16 mouse cellular contexts compared by ENCODE assay signal in genomic region chr19:56653292-56653691, GRCm38 (mm10).
DNase-seq lines count a peak whose midpoint lies in the region; ATAC-seq lines count a peak whose summit lies in the region.
"Had no signal": no experiment of that assay in that cellular context is flagged by ENCODE, and none has a peak within 500 bp of the region (broad histone marks: within the 10 kb centered on the region; RNA-seq: fewer than 3 reads in every experiment).

No protein-coding gene starts in this region.

- no peak overlapping the region for H3K27ac ChIP-seq in heart, embryonic 13.5 days (replicated peaks)
- H3K27ac ChIP-seq in limb, embryonic 12.5 days = no peak overlapping the region
- H3K27ac ChIP-seq in limb, embryonic 10.5 days = no peak overlapping the region
- no peak overlapping the region for H3K27ac ChIP-seq in midbrain, embryonic 11.5 days (ENCODE audit: low read depth, low read length)
- H3K27ac ChIP-seq in midbrain, embryonic 15.5 days = no peak overlapping the region
- H3K27ac ChIP-seq: neural tube, embryonic 12.5 days had no signal

- H3K4me1 ChIP-seq in heart, embryonic 13.5 days = peaks cover 21% of the 10 kb centered on the region
- H3K4me1 ChIP-seq in limb, embryonic 12.5 days (replicated peaks) = peaks cover 19% of the 10 kb centered on the region
- peaks cover 22% of the 10 kb centered on the region for H3K4me1 ChIP-seq in limb, embryonic 10.5 days
- peaks cover 13% of the 10 kb centered on the region for H3K4me1 ChIP-seq in midbrain, embryonic 11.5 days (ENCODE audit: control insufficient read depth, insufficient read depth, low read length)
- peaks cover 11% of the 10 kb centered on the region for H3K4me1 ChIP-seq in midbrain, embryonic 15.5 days

- H3K4me2 ChIP-seq in heart, embryonic 13.5 days = no peak overlapping the region; the same call in 1 of the 2 replicates
- 0 out of 2 replicates have a peak overlapping the region, but pooled peaks have one; percentile 45 for H3K4me2 ChIP-seq in limb, embryonic 12.5 days
- peak overlapping the region; percentile 27; the same call in 1 of the 2 replicates for H3K4me2 ChIP-seq in midbrain, embryonic 11.5 days
- 0 out of 2 replicates have a peak overlapping the region, but pooled peaks have one; percentile 44 for H3K4me2 ChIP-seq in midbrain, embryonic 15.5 days

- ATAC-seq in heart, embryonic 13.5 days (ENCODE audit: extremely low read depth, insufficient number of reproducible peaks, low FRiP score, low TSS enrichment) = no peak
- ATAC-seq in limb, embryonic 12.5 days (ENCODE audit: insufficient number of reproducible peaks, insufficient read depth, low FRiP score, low TSS enrichment, low read depth) = no peak
- 0 out of 2 replicates have a peak, but pooled peaks have one; percentile 7 for ATAC-seq in midbrain, embryonic 11.5 days (ENCODE audit: low FRiP score)
- ATAC-seq in midbrain, embryonic 15.5 days (replicated peaks) = no peak
- ATAC-seq: liver, postnatal 0 days had no signal

- no peak for DNase-seq in heart, postnatal 10 days
- no peak for DNase-seq in limb, embryonic 10.5 days (ENCODE audit: low spot score)
- peak; percentile 81 for DNase-seq in midbrain, embryonic 11.5 days (ENCODE audit: low spot score, missing footprints)
- no peak for DNase-seq in adipocyte (ENCODE audit: low spot score)
- no peak for DNase-seq in layer of hippocampus, postnatal 10 days (ENCODE audit: low spot score in 2 of 2)
- DNase-seq: adrenal gland, postnatal 36 days; cerebellum, adult 2 months; gastrocnemius, adult 2 months; kidney, postnatal 36 days; liver; liver, postnatal 0 days; thymus, adult 2 months had no signal

- no peaks in the 10 kb centered on the region for H3K27me3 ChIP-seq in heart, embryonic 13.5 days (replicated peaks)
- no peaks in the 10 kb centered on the region for H3K27me3 ChIP-seq in limb, embryonic 12.5 days
- 0 out of 2 replicates have a peak, but pooled peaks cover 6% of the 10 kb centered on the region for H3K27me3 ChIP-seq in limb, embryonic 10.5 days (ENCODE audit: low read depth, poor library complexity, severe bottlenecking)
- no peaks in the 10 kb centered on the region for H3K27me3 ChIP-seq in midbrain, embryonic 11.5 days (ENCODE audit: control insufficient read depth, insufficient read depth, low read length)
- no peaks in the 10 kb centered on the region for H3K27me3 ChIP-seq in midbrain, embryonic 15.5 days (replicated peaks)
- H3K27me3 ChIP-seq: neural tube, embryonic 12.5 days had no signal

- peak overlapping the region; percentile 34; the same call in 1 of the 2 replicates for H3K9ac ChIP-seq in heart, embryonic 13.5 days
- H3K9ac ChIP-seq in limb, embryonic 12.5 days (replicated peaks) = no peak overlapping the region
- no peak overlapping the region; the same call in 1 of the 2 replicates for H3K9ac ChIP-seq in midbrain, embryonic 11.5 days (ENCODE audit: low read length)
- H3K9ac ChIP-seq in midbrain, embryonic 15.5 days = no peak overlapping the region
- H3K9ac ChIP-seq: liver, postnatal 0 days; neural tube, embryonic 12.5 days had no signal

- H3K9me3 ChIP-seq in heart, embryonic 13.5 days = peaks cover 10% of the 10 kb centered on the region; the same call in 1 of the 2 replicates
- no peaks in the 10 kb centered on the region; the same call in 1 of the 2 replicates for H3K9me3 ChIP-seq in limb, embryonic 12.5 days
- no peaks in the 10 kb centered on the region for H3K9me3 ChIP-seq in limb, embryonic 10.5 days (replicated peaks)
- H3K9me3 ChIP-seq in midbrain, embryonic 11.5 days (ENCODE audit: control insufficient read depth, low read length) = peaks cover 3% of the 10 kb centered on the region; the same call in 1 of the 2 replicates
- no peaks in the 10 kb centered on the region for H3K9me3 ChIP-seq in midbrain, embryonic 15.5 days
- H3K9me3 ChIP-seq: neural tube, embryonic 12.5 days had no signal

- H3K36me3 ChIP-seq in heart, embryonic 13.5 days = no peaks in the 10 kb centered on the region
- no peaks in the 10 kb centered on the region for H3K36me3 ChIP-seq in limb, embryonic 12.5 days
- no peaks in the 10 kb centered on the region for H3K36me3 ChIP-seq in limb, embryonic 10.5 days
- H3K36me3 ChIP-seq in midbrain, embryonic 11.5 days (ENCODE audit: control insufficient read depth, insufficient read depth, low read length) = no peaks in the 10 kb centered on the region
- H3K36me3 ChIP-seq in midbrain, embryonic 15.5 days (replicated peaks) = no peaks in the 10 kb centered on the region
- H3K36me3 ChIP-seq: neural tube, embryonic 12.5 days had no signal

- intact Hi-C loops in heart, postnatal 10 days (cut with DNase I) = no loop called here

- WGBS in heart, embryonic 13.5 days = 70% methylated on average over 9 of the region's 9 CpGs
- 71% methylated on average over 9 of the region's 9 CpGs for WGBS in limb, embryonic 12.5 days
- 82% methylated on average over 9 of the region's 9 CpGs for WGBS in limb, embryonic 10.5 days
- WGBS in midbrain, embryonic 11.5 days = 52% methylated on average over 9 of the region's 9 CpGs
- 43% methylated on average over 9 of the region's 9 CpGs for WGBS in midbrain, embryonic 15.5 days

- no peak overlapping the region for H3K4me3 ChIP-seq in heart, embryonic 13.5 days
- H3K4me3 ChIP-seq in limb, embryonic 12.5 days (replicated peaks) = no peak overlapping the region
- no peak overlapping the region for H3K4me3 ChIP-seq in limb, embryonic 10.5 days
- H3K4me3 ChIP-seq in midbrain, embryonic 11.5 days (ENCODE audit: low read depth, low read length) = no peak overlapping the region
- no peak overlapping the region for H3K4me3 ChIP-seq in midbrain, embryonic 15.5 days
- H3K4me3 ChIP-seq: neural tube, embryonic 12.5 days had no signal
